Mouse (Mus musculus) T-helper 17 cell (primary cell): ENCODE measurements around the gene Slc26a5.

Experiments used
- in situ Hi-C, 2 experiments: fragments of 300-600 bp; cut with MboI, MseI; formaldehyde crosslinking; loops; 1 replicate in 1 of 2; 2 replicates in 1 of 2; pipeline ENCODE4 v1.15.1; 2025; ENCODE audit warnings: high pct_unique_total_duplicates in 2 of 2

Gene Slc26a5

GRCm38 (mm10) chr5:21810924-21811323, 54.5 kb downstream of the Slc26a5 start:
- in situ Hi-C loops: loop anchor here in 1 of 2 experiments (10.0 kb wide), 1 partner anchor 684 kb away; no protein-coding TSS in a partner anchor

DNA sequence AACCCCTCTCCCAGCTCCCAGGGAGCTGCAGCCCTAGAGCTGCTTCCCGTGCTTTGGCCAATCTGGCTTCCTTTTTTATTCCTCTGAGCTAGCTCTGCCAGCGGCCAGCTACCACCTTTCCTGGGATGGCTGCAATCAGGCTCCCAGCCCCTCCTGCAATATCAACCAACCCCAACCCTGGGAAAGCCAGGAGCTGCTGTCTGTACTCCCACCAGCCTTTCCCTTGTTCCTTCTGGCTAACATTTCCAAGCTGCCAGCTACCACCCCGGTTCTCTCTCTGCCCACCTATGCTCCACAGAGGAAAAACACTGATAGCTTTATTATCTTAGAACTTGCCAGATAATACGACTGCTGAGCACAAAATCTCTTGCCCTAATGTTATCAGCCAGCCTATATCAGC, 60.6 kb downstream of the Slc26a5 start:
- in situ Hi-C loops: no loop called here

- in situ Hi-C loops: no loop called here
These were observed 61.7 kb downstream of the Slc26a5 start for GRCm38 (mm10) chr5:21803691-21804188.

DNA sequence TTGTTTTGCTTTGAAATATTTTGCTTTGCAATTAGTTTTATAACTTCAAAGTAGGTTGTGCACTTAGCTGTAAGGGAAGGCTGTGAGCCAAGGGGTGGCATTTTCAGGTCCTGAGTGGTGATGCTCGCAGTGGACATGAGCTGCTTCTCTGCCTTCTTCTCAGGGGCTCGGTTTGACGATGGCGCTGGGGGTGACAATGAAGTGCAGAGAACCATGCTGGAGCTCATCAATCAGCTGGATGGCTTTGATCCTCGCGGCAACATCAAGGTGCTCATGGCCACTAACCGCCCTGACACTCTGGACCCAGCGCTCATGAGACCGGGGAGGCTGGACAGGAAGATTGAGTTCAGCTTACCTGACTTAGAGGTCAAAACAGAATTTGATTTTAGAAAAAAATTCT, 62.5 kb downstream of the Slc26a5 start:
- in situ Hi-C loops: no loop called here

GRCm38 (mm10) chr5:21792166-21792565, 73.2 kb downstream of the Slc26a5 start:
- in situ Hi-C loops: loop anchor here (25.0 kb wide), 3 partner anchors 745 to 1995 kb away; partner anchors contain the start of genes Pus7 (in 1 of the 2) and Rint1 (in 1 of the 2)

GRCm38 (mm10) chr5:21789061-21789460, 76.3 kb downstream of the Slc26a5 start:
- in situ Hi-C loops: loop anchor here (25.0 kb wide), 3 partner anchors 748 to 1998 kb away; partner anchors contain the start of genes Pus7 (in 1 of the 2) and Rint1 (in 1 of the 2)

DNA sequence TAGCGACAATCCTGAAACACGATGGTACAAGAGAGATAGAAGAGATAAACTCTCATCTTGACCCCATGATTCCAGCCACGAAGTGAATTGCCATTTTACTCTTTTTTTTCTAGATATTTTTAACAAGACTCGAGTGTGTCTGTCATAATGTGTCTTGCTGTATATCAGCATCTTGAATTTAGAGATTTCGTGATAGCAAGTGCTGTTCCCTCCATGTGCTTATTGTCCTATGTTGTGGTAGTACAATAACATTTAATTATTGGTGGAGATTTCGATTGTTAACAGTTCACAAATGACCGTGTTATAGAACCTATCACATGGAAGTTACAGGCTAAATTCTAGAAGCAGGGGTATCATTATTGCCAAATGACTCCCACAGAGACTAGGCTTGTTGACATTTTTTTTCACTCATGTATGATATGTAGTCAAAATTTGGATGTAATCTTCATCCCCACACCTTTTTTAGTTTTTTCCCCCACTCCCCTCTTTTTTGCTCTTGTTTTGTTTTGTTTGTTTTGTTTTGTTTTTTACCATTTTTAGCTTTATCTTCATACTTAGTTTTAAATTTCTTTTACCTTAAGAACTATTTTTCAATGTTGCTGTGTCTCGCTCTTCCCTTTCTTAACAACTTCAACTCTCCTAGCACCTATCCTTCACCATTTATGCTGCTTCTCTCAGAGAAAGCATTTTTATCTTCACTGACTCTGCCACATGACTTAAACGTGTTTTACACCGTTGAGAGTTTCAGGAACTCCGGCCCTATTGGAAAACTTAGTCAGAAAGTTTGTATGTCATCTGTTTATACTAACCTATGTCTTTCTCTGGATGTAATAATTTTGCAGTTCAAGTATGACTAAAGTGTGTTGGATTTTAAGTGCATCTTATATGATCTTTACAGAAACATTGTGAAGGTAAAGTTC, 78.0 kb downstream of the Slc26a5 start:
- in situ Hi-C loops: loop anchor here (25.0 kb wide), 3 partner anchors 750 to 2000 kb away; partner anchors contain the start of genes Pus7 (in 1 of the 2) and Rint1 (in 1 of the 2)

GRCm38 (mm10) chr5:21786258-21787185, 78.9 kb downstream of the Slc26a5 start:
- in situ Hi-C loops: loop anchor here (25.0 kb wide), 3 partner anchors 751 to 2001 kb away; partner anchors contain the start of genes Pus7 (in 1 of the 2) and Rint1 (in 1 of the 2)

- in situ Hi-C loops: loop anchor here (25.0 kb wide), 3 partner anchors 752 to 2002 kb away; partner anchors contain the start of genes Pus7 (in 1 of the 2) and Rint1 (in 1 of the 2)
These were observed 79.6 kb downstream of the Slc26a5 start for GRCm38 (mm10) chr5:21785776-21786175.

- in situ Hi-C loops: loop anchor here (25.0 kb wide), 3 partner anchors 752 to 2002 kb away; partner anchors contain the start of genes Pus7 (in 1 of the 2) and Rint1 (in 1 of the 2)
These were observed 80.4 kb downstream of the Slc26a5 start, which contains the start of the genes Dnajc2 and Psmc2 for GRCm38 (mm10) chr5:21785053-21785452. TSS of gene Dnajc2 (minus strand) at chr5:21785251. TSS of gene Psmc2 (plus strand) at chr5:21785283.

DNA sequence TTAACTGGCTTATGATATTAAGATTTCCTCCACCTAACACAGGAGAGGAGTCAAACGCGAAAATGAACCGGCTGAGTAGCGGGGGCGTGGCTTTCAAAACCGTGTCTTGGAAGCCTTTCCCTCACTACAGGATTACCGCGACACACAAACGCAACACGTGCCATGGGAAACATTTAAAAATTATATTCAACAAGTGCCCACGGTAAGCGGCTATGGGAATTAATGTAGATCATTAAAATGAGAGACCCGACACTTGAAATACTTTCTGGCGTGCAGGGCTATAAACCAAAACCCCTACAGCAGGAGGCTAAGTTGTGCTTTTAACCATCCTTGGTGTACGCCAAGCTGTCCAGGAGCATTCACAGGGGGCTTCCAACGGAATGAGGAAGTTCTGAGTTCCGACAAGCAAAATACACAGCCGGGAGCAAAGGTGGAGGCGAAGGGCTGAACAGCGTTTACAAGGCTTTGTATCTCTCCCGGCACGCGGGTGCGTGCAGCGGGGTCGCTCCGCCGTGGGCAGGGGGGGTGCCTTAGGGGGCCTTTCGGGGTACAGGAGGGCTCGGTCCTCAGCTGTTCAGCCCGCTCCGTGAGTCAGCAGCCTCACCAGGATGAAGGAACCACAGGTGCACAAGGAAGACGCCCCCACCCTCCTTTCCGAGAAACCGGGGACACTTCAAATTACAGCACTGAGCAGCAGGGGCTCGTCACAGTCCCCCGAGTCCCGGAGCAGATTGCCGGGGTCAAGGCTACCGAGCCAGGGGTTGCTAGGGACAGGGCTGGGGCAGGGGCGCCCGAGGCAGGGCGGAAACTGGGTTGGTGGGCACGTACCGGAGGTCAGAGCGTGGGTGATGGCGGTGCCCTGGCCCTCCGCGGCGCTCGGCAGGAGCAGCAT, 81.0 kb downstream of the Slc26a5 start:
- in situ Hi-C loops: loop anchor here (5.0 to 25.0 kb wide), 4 partner anchors 37 to 2003 kb away; partner anchors contain the start of genes Pus7 (in 1 of the 2) and Rint1 (in 1 of the 2)

- in situ Hi-C loops: loop anchor here (25.0 kb wide), 3 partner anchors 761 to 2011 kb away; partner anchors contain the start of genes Pus7 (in 1 of the 2) and Rint1 (in 1 of the 2)
These were observed 88.9 kb downstream of the Slc26a5 start for GRCm38 (mm10) chr5:21776491-21776890.

- in situ Hi-C loops: no loop called here
These were observed 95.6 kb downstream of the Slc26a5 start for GRCm38 (mm10) chr5:21769841-21770240.

GRCm38 (mm10) chr5:21768506-21768905, 96.9 kb downstream of the Slc26a5 start:
- in situ Hi-C loops: no loop called here
